Mouse (Mus musculus): Measurements from ENCODE around the gene Gstm2.
A peak's percentile ranks its signal among the peaks of the same experiment; 100 is the strongest.

Gstm2 gene

GRCm38 (mm10) chr3:107941261-107941660 lies 45.0 kb downstream of the Gstm2 start:
- DNase-seq (ENCODE audit: low spot score): no peak

- no peak for DNase-seq (ENCODE audit: low spot score)
These were observed 45.7 kb downstream of the Gstm2 start for GRCm38 (mm10) chr3:107940524-107940923.

GRCm38 (mm10) chr3:107939830-107940229 lies 46.4 kb downstream of the Gstm2 start:
- DNase-seq (ENCODE audit: low spot score): no peak

GRCm38 (mm10) chr3:107939403-107939802 lies 46.9 kb downstream of the Gstm2 start:
- DNase-seq (ENCODE audit: low spot score): peak; percentile 38

GRCm38 (mm10) chr3:107935888-107936287 lies 50.4 kb downstream of the Gstm2 start:
- DNase-seq (ENCODE audit: low spot score): no peak

GRCm38 (mm10) chr3:107935268-107935667 lies 51.0 kb downstream of the Gstm2 start:
- no peak for DNase-seq (ENCODE audit: low spot score)

- no peak for DNase-seq (ENCODE audit: low spot score)
These were observed 54.1 kb downstream of the Gstm2 start for GRCm38 (mm10) chr3:107932128-107932527.
